Mouse (Mus musculus) MEL (cell line): Measurements from ENCODE around the gene Gbe1. TPM values are rescaled to one million over a fixed set of nuclear protein-coding genes. Genes with fewer than 3 reads are reported as not detected.

Experiments
- DNase-seq: peaks from one replicate; pipeline ENCODE4 v3.0.0; 2011; ENCODE audit warnings: low read depth, low spot score
- H3K27ac ChIP-seq: 2 replicates; pipeline ENCODE4 v1.5.1; 2012; ENCODE audit warnings: low read depth, mild to moderate bottlenecking, control low read depth, low read length, moderate library complexity; ENCODE audit not compliant: control insufficient read depth
- H3K27me3 ChIP-seq, 2 experiments: fragments of 150-350 bp in 1 of 2; sonication (generic) in 1 of 2; 2 replicates each; pipeline ENCODE4 v1.6.1; 2012; ENCODE audit warnings: low read length in 2 of 2, mild to moderate bottlenecking in 2 of 2, improper control_type of control experiment in 1 of 2, moderate library complexity in 1 of 2; ENCODE audit not compliant: insufficient read depth in 2 of 2, control insufficient read depth in 1 of 2
- H3K36me3 ChIP-seq, 2 experiments: 2 replicates each; pipeline ENCODE4 v1.6.1; 2012 to 2014; ENCODE audit warnings: low read length in 2 of 2, improper control_type of control experiment in 1 of 2, inconsistent platforms in 1 of 2, mild to moderate bottlenecking in 1 of 2; ENCODE audit not compliant: insufficient read depth in 2 of 2, control insufficient read depth in 1 of 2
- H3K4me1 ChIP-seq, 2 experiments: fragments of 150-350 bp in 1 of 2; sonication (generic) in 1 of 2; 2 replicates each; pipeline ENCODE4 v1.6.1; 2012; ENCODE audit warnings: low read length in 2 of 2, improper control_type of control experiment in 1 of 2, mild to moderate bottlenecking in 1 of 2; ENCODE audit not compliant: insufficient read depth in 2 of 2, control insufficient read depth in 1 of 2
- H3K4me3 ChIP-seq, 2 experiments: fragments of 150-350 bp in 1 of 2; sonication (generic) in 1 of 2; 2 replicates each; pipeline ENCODE4 v1.5.1; 2012; ENCODE audit warnings: low read depth in 2 of 2, low read length in 2 of 2, mild to moderate bottlenecking in 2 of 2, moderate library complexity in 2 of 2, control low read depth in 1 of 2, improper control_type of control experiment in 1 of 2; ENCODE audit not compliant: control insufficient read depth in 1 of 2, insufficient read depth in 1 of 2
- H3K79me2 ChIP-seq: 2 replicates; pipeline ENCODE4 v1.6.1; 2012; ENCODE audit warnings: mild to moderate bottlenecking, low read length, moderate library complexity; ENCODE audit not compliant: control insufficient read depth, poor library complexity, insufficient read depth
- H3K9ac ChIP-seq: 2 replicates; pipeline ENCODE4 v1.6.1; 2012; ENCODE audit warnings: low read depth, mild to moderate bottlenecking, control low read depth, low read length, moderate library complexity; ENCODE audit not compliant: control insufficient read depth, poor library complexity, severe bottlenecking
- H3K9me3 ChIP-seq: fragments of 150-350 bp; sonication (generic); replicated peaks from 2 replicates; pipeline ENCODE4 v1.6.1; 2012; ENCODE audit warnings: mild to moderate bottlenecking, low read length, improper control_type of control experiment, moderate library complexity; ENCODE audit not compliant: insufficient read depth
- E2F4 ChIP-seq: IDR thresholded peaks from 2 replicates; pipeline ENCODE4 v1.6.1; 2011; ENCODE audit warnings: low read depth, low read length, improper control_type of control experiment, borderline replicate concordance
- ELF1 ChIP-seq: IDR thresholded peaks from 2 replicates; pipeline ENCODE4 v1.6.1; 2014; ENCODE audit warnings: low read depth, mild to moderate bottlenecking, inconsistent platforms, low read length, improper control_type of control experiment, moderate library complexity
- EP300 ChIP-seq, 2 experiments: IDR thresholded peaks; 2 replicates each; pipeline ENCODE4 v1.6.1; 2011; ENCODE audit warnings: improper control_type of control experiment in 2 of 2, low read length in 2 of 2, low read depth in 1 of 2, mild to moderate bottlenecking in 1 of 2
- GATA1 ChIP-seq: IDR thresholded peaks from 2 replicates; pipeline ENCODE4 v1.6.1; 2011; ENCODE audit warnings: low read depth, low read length, improper control_type of control experiment
- HCFC1 ChIP-seq: IDR thresholded peaks from 2 replicates; pipeline ENCODE4 v1.6.1; 2012; ENCODE audit warnings: low read depth, mild to moderate bottlenecking, inconsistent platforms, low read length, improper control_type of control experiment, moderate library complexity
- KAT2A ChIP-seq: conservative IDR thresholded peaks from 2 replicates; pipeline ENCODE4 v1.6.1; 2012; ENCODE audit warnings: low read depth, low read length, improper control_type of control experiment, inconsistent platforms
- MAFK ChIP-seq: IDR thresholded peaks from 2 replicates; pipeline ENCODE4 v1.6.1; 2011; ENCODE audit warnings: low read depth, mild to moderate bottlenecking, low read length, improper control_type of control experiment, borderline replicate concordance
- NELFE ChIP-seq: IDR thresholded peaks from 2 replicates; pipeline ENCODE4 v1.6.1; 2011; ENCODE audit warnings: low read depth, low read length, improper control_type of control experiment
- NRF1 ChIP-seq: IDR thresholded peaks from 2 replicates; pipeline ENCODE4 v1.6.1; 2014; ENCODE audit warnings: low read depth, mild to moderate bottlenecking, inconsistent platforms, low read length, improper control_type of control experiment, moderate library complexity; ENCODE audit not compliant: poor library complexity, insufficient read depth, severe bottlenecking
- POLR2AphosphoS2 ChIP-seq: IDR thresholded peaks from 2 replicates; pipeline ENCODE4 v1.6.1; 2011; ENCODE audit warnings: low read length, improper control_type of control experiment
- RAD21 ChIP-seq: IDR thresholded peaks from 2 replicates; pipeline ENCODE4 v1.6.1; 2011; ENCODE audit warnings: mild to moderate bottlenecking, low read depth, low read length, improper control_type of control experiment
- RCOR1 ChIP-seq: IDR thresholded peaks from 2 replicates; pipeline ENCODE4 v1.6.1; 2012; ENCODE audit warnings: low read depth, mild to moderate bottlenecking, inconsistent platforms, low read length, improper control_type of control experiment
- USF2 ChIP-seq, 2 experiments: IDR thresholded peaks; 2 replicates each; pipeline ENCODE4 v1.6.1; 2011 to 2012; ENCODE audit warnings: improper control_type of control experiment in 2 of 2, low read length in 2 of 2, borderline replicate concordance in 1 of 2, inconsistent platforms in 1 of 2, low read depth in 1 of 2, mild to moderate bottlenecking in 1 of 2; ENCODE audit not compliant: insufficient read depth in 1 of 2
- ZC3H11A ChIP-seq: IDR thresholded peaks from 2 replicates; pipeline ENCODE4 v1.6.1; 2012; ENCODE audit warnings: low read depth, mild to moderate bottlenecking, inconsistent platforms, low read length, improper control_type of control experiment
- ZKSCAN1 ChIP-seq: IDR thresholded peaks from 2 replicates; pipeline ENCODE4 v1.6.1; 2012; ENCODE audit warnings: low read depth, mild to moderate bottlenecking, inconsistent platforms, low read length, improper control_type of control experiment, moderate library complexity
- ZMIZ1 ChIP-seq: IDR thresholded peaks from 2 replicates; pipeline ENCODE4 v1.6.1; 2012; ENCODE audit warnings: low read depth, mild to moderate bottlenecking, inconsistent platforms, low read length, improper control_type of control experiment, moderate library complexity
- polyA plus RNA-seq, 2 experiments: library from polyadenylated mRNA; stranded (reverse) in 1 of 2; unstranded in 1 of 2; fragments of >175 nt in 1 of 2; fragments of >200 nt in 1 of 2; gene quantifications; 2 replicates each; pipeline versions ENCODE4 v1.2.1 to v1.2.4; 2012; ENCODE audit warnings: low replicate concordance in 2 of 2, low read depth in 1 of 2; ENCODE audit not compliant: insufficient read length in 2 of 2, insufficient read depth in 1 of 2, missing spikeins in 1 of 2
- total RNA-seq: library from RNA; depleted of rRNA; stranded (reverse); fragments of 300-350 nt; gene quantifications from 2 replicates; pipeline ENCODE4 v1.2.3, GENCODE M21; 2012

Gbe1 gene
- total and polyA plus RNA-seq, 3 experiments, result 4.1 to 12.0 TPM; not detected in 1

DNA sequence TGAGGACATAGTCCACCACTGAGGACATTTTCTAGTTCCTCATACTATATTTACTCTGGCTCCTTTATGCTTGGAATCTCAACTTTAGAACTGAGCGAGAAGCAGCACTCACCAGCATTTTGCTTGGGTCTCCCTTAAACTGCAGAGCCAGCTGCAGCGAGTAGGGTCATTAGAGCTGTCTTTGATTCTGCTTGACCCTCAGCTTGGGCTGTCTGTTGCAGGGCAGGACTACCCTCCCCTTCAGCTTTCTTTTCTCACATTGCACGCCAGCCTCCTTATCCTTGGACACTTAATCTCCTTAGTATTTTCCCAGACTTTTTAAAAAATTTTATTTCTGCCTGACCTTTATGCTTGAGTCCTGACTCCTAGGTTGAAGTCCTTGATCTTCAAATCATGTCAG is 237.1 kb downstream of the Gbe1 start:
- Histone ChIP-seq H3K79me2 (no peaks in the 10 kb centered on the region), H3K4me3 (no peak overlapping the region), H3K36me3 (no peaks in the 10 kb centered on the region), H3K27me3 (no peaks in the 10 kb centered on the region), H3K27ac (no peak overlapping the region), H3K4me1 (no peaks in the 10 kb centered on the region), H3K9ac (no peak overlapping the region), H3K9me3 (no peaks in the 10 kb centered on the region)
- TF ChIP-seq POLR2AphosphoS2, result no peak
- DNase-seq, result no peak

DNA sequence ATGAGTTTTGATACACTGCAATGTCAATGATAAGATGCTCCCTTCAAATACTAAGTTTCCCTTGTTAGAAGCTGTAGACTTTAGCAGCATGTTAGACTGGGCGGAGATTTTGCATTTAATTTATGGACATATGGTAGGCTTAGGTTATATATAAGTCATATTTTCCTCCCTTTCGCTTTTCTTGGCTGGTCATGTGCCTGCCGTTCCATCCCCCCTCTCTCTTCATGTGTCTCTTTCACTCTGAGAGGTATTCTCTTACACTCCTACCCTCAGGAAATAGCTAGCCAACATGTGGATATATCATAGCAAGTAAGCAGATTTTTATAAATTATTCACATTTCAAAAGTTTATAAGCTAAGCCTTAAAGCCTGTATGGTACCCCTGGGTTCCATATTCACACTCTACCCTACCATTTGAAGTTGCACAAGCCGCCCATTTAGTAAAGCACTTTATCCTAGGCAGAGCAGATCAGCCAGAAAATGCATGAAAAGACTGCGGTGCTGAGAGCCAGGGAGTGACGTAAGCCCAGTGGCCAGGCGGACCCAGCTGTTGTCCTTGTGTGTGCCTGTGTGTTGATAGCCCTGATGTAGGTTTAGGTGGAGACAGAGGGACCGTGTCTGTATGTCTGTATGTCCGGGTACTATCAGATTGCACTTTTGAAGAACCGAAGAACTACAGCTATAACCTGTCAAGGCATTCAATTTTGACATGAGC is 248.0 kb downstream of the Gbe1 start:
- H3K9me3 ChIP-seq, result no peaks in the 10 kb centered on the region

DNA sequence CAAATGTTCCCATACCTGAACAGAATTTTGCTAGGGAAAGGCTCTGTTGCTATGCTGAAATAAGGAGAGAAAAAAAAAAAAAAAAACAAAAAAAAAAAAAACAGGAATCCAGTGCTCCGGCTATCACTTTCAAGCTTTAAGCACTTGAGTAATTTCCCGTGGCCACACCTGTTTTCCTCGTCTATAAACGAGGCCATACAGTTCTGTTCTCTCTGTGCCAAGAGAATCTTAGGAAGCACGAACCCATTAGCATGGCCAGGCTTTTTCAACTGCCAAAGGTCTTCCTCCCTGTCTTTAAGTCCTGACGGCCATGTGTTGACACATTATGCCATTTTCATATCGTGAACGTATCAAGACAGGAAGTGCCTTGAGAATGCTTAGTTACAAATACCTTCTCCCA is 248.8 kb downstream of the Gbe1 start:
- no peak for TF ChIP-seq NRF1
- no peak for TF ChIP-seq GATA1
- no peak for TF ChIP-seq ZC3H11A
- Histone ChIP-seq H3K9ac (no peak overlapping the region), H3K27ac (no peak overlapping the region), H3K9me3 (no peaks in the 10 kb centered on the region), H3K36me3 (no peaks in the 10 kb centered on the region), H3K79me2 (no peaks in the 10 kb centered on the region), H3K4me1 (no peaks in the 10 kb centered on the region), H3K27me3 (no peaks in the 10 kb centered on the region), H3K4me3 (no peak overlapping the region)
- DNase-seq, result no peak

More for the DNA sequence above, 248.0 kb downstream of the Gbe1 start:
- H3K9ac ChIP-seq, result no peak overlapping the region
- no peaks in the 10 kb centered on the region for H3K27me3 ChIP-seq
- no peaks in the 10 kb centered on the region for H3K79me2 ChIP-seq
- H3K27ac ChIP-seq, result no peak overlapping the region
- H3K4me3 ChIP-seq, result no peak overlapping the region
- no peaks in the 10 kb centered on the region for H3K4me1 ChIP-seq
- no peak for DNase-seq
- TF ChIP-seq USF2 (IDR thresholded peaks at IDR 0.05; ENCODE audit: borderline replicate concordance in 1 of 2, insufficient read depth in 1 of 2, low read depth in 1 of 2, low read length in 2 of 2) (no peak), RCOR1 (no peak), RAD21 (no peak), ELF1 (no peak), ZMIZ1 (no peak), NELFE (no peak), ZC3H11A (no peak), HCFC1 (no peak), KAT2A (no peak), MAFK (no peak), ZKSCAN1 (no peak), E2F4 (no peak), EP300 (IDR thresholded peaks at IDR 0.05; ENCODE audit: low read depth in 1 of 2, low read length in 2 of 2) (no peak)
- no peaks in the 10 kb centered on the region for H3K36me3 ChIP-seq
